Mouse (Mus musculus) lung, postnatal 0 days (tissue): ENCODE data around the gene Adcy1.

Experiments
- CTCF ChIP-seq: IDR thresholded peaks from 2 replicates; pipeline ENCODE4 v1.5.1; 2016; ENCODE audit warnings: antibody characterized with exemption, mild to moderate bottlenecking
- EP300 ChIP-seq: IDR thresholded peaks from 2 replicates; pipeline ENCODE4 v1.6.1; 2016; ENCODE audit warnings: antibody characterized with exemption, mild to moderate bottlenecking, control low read depth

DNA sequence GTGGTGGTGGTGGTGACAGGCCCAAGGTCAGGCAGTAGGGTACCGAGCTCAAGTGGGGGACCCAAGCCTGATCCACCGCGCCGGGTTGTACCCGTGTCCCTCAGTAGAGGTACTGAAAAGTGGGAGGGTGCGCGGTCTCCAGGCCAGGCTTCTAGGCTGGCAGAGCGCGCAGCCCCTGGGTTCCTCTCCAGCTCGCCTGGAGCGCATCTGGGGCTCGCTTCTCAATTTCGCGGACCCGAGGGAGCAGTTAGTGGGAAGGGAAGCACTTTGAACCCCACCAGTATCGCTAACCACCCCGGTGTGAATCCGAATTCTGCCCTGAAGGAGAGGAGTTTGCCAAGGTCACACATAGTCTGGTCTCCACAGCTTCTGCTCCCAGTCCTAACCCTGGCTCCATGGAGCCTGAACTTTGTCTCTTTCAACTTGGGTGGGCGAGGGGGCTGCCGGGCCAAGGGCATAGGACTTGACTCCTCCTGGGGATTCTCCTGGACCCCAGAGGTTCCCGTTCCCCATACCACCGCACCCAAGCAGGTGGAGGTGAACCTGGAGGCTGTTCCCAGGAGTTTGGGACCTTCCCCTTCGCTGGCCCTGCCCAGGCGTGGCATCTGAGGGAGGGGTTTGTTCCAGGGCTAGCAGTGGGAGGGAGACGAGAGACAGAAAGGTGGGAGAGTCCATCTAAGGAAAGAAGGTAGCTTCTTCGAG is 1.3 kb downstream of the Adcy1 start:
- no peak for TF ChIP-seq CTCF
- TF ChIP-seq EP300 = no peak
